ENCODE assay signal across 18 mouse cellular contexts in the genomic region with DNA sequence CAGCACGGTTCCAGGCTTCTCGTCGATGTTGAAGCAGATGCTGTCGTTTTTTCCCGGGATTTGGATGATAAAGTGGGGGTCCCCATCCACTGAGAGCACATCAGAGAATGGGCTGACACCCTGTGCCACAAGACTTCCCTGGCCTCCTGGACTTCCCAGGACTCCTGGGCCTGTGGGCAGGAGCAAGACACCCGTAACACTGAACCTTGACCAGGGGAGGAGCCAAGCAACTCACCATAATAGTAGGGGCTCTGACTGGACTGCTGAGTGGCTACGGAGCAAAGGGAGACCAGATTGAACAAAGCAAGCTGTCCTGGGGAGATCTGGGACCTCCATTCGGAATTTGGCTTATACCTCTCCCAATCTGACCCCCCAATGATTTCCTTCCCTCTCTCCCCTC. TPM values are rescaled to one million over a fixed set of nuclear protein-coding genes. Genes with fewer than 3 reads are reported as not detected.
"Had no signal": no experiment of that assay in that cellular context is flagged by ENCODE, and none has a peak within 500 bp of the region (broad histone marks: within the 10 kb centered on the region; RNA-seq: fewer than 3 reads in every experiment).

No protein-coding gene starts in this region.

- H3K36me3 ChIP-seq: hindbrain, embryonic 15.5 days; limb, embryonic 13.5 days; liver, embryonic 12.5 days; midbrain, embryonic 15.5 days; neural tube, embryonic 12.5 days had no signal

- H3K27me3 ChIP-seq: hindbrain, embryonic 15.5 days; limb, embryonic 13.5 days; midbrain, embryonic 15.5 days; neural tube, embryonic 12.5 days had no signal

- H3K9ac ChIP-seq: hindbrain, embryonic 15.5 days; limb, embryonic 13.5 days; liver, embryonic 12.5 days; lung, embryonic 14.5 days; midbrain, embryonic 15.5 days; neural tube, embryonic 12.5 days had no signal

- H3K27ac ChIP-seq: hindbrain, embryonic 15.5 days; limb, embryonic 13.5 days; liver, embryonic 12.5 days; midbrain, embryonic 15.5 days; neural tube, embryonic 12.5 days had no signal

- DNase-seq: lung, embryonic 14.5 days; right cerebral cortex, postnatal 14 days; thymus, postnatal 4 days had no signal

- ATAC-seq: liver, embryonic 12.5 days; midbrain, embryonic 15.5 days had no signal

- H3K4me3 ChIP-seq: hindbrain, embryonic 15.5 days; limb, embryonic 13.5 days; liver, embryonic 12.5 days; megakaryocyte, embryonic 14.5 days; midbrain, embryonic 15.5 days; neural tube, embryonic 12.5 days had no signal

- H3K4me1 ChIP-seq: hindbrain, embryonic 15.5 days; liver, embryonic 12.5 days; midbrain, embryonic 15.5 days; neural tube, embryonic 12.5 days had no signal

- H3K4me2 ChIP-seq: hindbrain, embryonic 15.5 days; limb, embryonic 13.5 days; liver, embryonic 12.5 days; lung, embryonic 14.5 days; midbrain, embryonic 11.5 days; midbrain, embryonic 15.5 days; neural tube, embryonic 12.5 days had no signal

- H3K9me3 ChIP-seq: hindbrain, embryonic 15.5 days; limb, embryonic 13.5 days; liver, embryonic 12.5 days; megakaryocyte, embryonic 14.5 days; midbrain, embryonic 15.5 days; neural tube, embryonic 12.5 days had no signal

RNA-seq across cellular contexts. Expression of a gene that starts 10.9 kb away (rescaled TPM):
- total RNA-seq: monocyte, adult 5-6 weeks; neutrophil, adult 5-6 weeks had no signal

RNA-seq across cellular contexts. Expression of a gene that starts 26.4 kb away (rescaled TPM):
- total RNA-seq: layer of hippocampus, postnatal 14 days; left cerebral cortex, postnatal 4 days; monocyte, adult 5-6 weeks; neutrophil, adult 5-6 weeks had no signal
- polyA plus RNA-seq: hindbrain, embryonic 15.5 days; lung, embryonic 14.5 days; midbrain, embryonic 11.5 days; midbrain, embryonic 15.5 days; neural tube, embryonic 12.5 days; small intestine, adult 2 months had no signal

RNA-seq across cellular contexts. Expression of a gene that starts 30.4 kb away (rescaled TPM):
- total RNA-seq: layer of hippocampus, adult 8-10 months; layer of hippocampus, postnatal 14 days; left cerebral cortex, adult 18-20 months; left cerebral cortex, postnatal 10 days; left cerebral cortex, postnatal 4 days; monocyte, adult 5-6 weeks; neutrophil, adult 5-6 weeks had no signal
- polyA plus RNA-seq: hindbrain, embryonic 15.5 days; limb, embryonic 13.5 days; lung, embryonic 14.5 days; midbrain, embryonic 11.5 days; midbrain, embryonic 15.5 days; small intestine, adult 2 months had no signal

RNA-seq across cellular contexts. Expression of a gene that starts 33.6 kb away (rescaled TPM):
- total RNA-seq: monocyte, adult 5-6 weeks had no signal
